Mouse (Mus musculus) hindlimb bud, embryonic 11.5 days (tissue): Measurements from ENCODE around the gene Bcat1.
"Not testable (repeated sequence)": the region's sequence is repeated elsewhere in the genome, so short reads cannot be mapped to it uniquely, and the experiment has no call there.

ENCODE experiments used
- DNase-seq: peaks from one replicate; pipeline ENCODE4 v3.0.0-alpha.2; 2012; ENCODE audit warnings: low read depth, low spot score; ENCODE audit errors: extremely low spot score

Gene Bcat1

GRCm38 (mm10) chr6:145093038-145093622 lies 17.1 kb upstream of the Bcat1 start:
- DNase-seq = not testable (repeated sequence)

- no peak for DNase-seq
Observed at GRCm38 (mm10) chr6:145091998-145092397, 16.0 kb upstream of the Bcat1 start.

- no peak for DNase-seq
Observed at GRCm38 (mm10) chr6:145090928-145091327, 14.9 kb upstream of the Bcat1 start.

GRCm38 (mm10) chr6:145090201-145090863 lies 14.3 kb upstream of the Bcat1 start:
- no peak for DNase-seq

- no peak for DNase-seq
Observed at GRCm38 (mm10) chr6:145089373-145089772, 13.4 kb upstream of the Bcat1 start.

GRCm38 (mm10) chr6:145088451-145089113 lies 12.6 kb upstream of the Bcat1 start:
- DNase-seq = no peak

- DNase-seq = no peak
Observed at GRCm38 (mm10) chr6:145084343-145085117, 8.5 kb upstream of the Bcat1 start.

GRCm38 (mm10) chr6:145081721-145082120 lies 5.7 kb upstream of the Bcat1 start:
- DNase-seq = no peak

- no peak for DNase-seq
Observed at GRCm38 (mm10) chr6:145079087-145079759, 3.2 kb upstream of the Bcat1 start.

- DNase-seq = no peak
Observed at GRCm38 (mm10) chr6:145076286-145076685, 302 bp upstream of the Bcat1 start.

- no peak for DNase-seq
Observed at GRCm38 (mm10) chr6:145075088-145075547, 866 bp downstream of the Bcat1 start.

GRCm38 (mm10) chr6:145074461-145074860 lies 1.5 kb downstream of the Bcat1 start:
- no peak for DNase-seq

- no peak for DNase-seq
Observed at GRCm38 (mm10) chr6:145069921-145070320, 6.1 kb downstream of the Bcat1 start.

- DNase-seq = no peak
Observed at GRCm38 (mm10) chr6:145069397-145069796, 6.6 kb downstream of the Bcat1 start.

GRCm38 (mm10) chr6:145067679-145068078 lies 8.3 kb downstream of the Bcat1 start:
- no peak for DNase-seq

- no peak for DNase-seq
Observed at GRCm38 (mm10) chr6:145066416-145066815, 9.6 kb downstream of the Bcat1 start.

- no peak for DNase-seq
Observed at GRCm38 (mm10) chr6:145065301-145065845, 10.6 kb downstream of the Bcat1 start.

GRCm38 (mm10) chr6:145064104-145064503 lies 11.9 kb downstream of the Bcat1 start:
- DNase-seq = no peak

GRCm38 (mm10) chr6:145063212-145063868 lies 12.6 kb downstream of the Bcat1 start:
- DNase-seq = no peak

- no peak for DNase-seq
Observed at GRCm38 (mm10) chr6:145062763-145063162, 13.2 kb downstream of the Bcat1 start.
